ENCODE assay signal across 13 mouse cellular contexts in the genomic region with DNA sequence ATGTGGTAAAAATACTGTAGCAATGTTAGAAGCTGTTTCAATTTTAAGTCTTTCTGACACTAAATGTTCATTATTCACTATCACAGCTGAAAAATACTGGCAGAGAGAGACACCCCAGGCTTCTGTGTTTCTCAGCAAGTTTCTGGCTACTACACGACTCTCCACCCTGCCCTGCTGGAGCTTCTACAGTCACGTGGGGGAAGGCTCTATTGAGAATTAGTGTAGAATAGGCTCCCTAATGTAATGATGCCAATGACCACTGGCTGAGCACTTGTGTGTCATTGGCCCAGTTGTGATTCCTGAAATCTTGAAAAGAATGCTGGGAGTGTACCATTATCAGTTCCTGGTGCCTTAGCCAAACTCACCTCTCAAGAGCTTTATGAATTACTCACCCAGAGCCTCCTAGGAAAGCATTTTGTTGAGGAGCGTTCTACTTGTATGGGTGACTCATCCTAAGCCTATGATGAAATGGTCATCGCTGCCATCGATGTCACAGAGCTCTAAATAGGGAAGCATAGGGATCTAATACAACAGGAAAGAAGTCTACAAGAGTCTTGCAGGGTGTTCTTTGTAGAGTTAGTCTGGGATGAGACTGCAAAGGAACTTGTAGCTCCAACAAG.
DNase-seq lines count a peak whose midpoint lies in the region; ATAC-seq lines count a peak whose summit lies in the region.
"Had no signal": no experiment of that assay in that cellular context is flagged by ENCODE, and none has a peak within 500 bp of the region (broad histone marks: within the 10 kb centered on the region; RNA-seq: fewer than 3 reads in every experiment).

No protein-coding gene starts in this region.

- DNase-seq in adrenal gland, postnatal 36 days, result peak; percentile 7 to 10
- DNase-seq in adrenal gland, adult 18-20 months (ENCODE audit: low spot score in 2 of 2), result no peak
- peak; percentile 39 to 43 for DNase-seq in heart, adult 18-20 months
- no peak for DNase-seq in heart, adult 8-10 months (ENCODE audit: low spot score)
- DNase-seq in 3134 (ENCODE audit: extremely low read depth, insufficient read length, low spot score), result peak; percentile 53
- peak; percentile 43 for DNase-seq in brain, adult 2 months (ENCODE audit: low read depth, low spot score)
- DNase-seq in spleen, adult 18-20 months, result no peak
- DNase-seq: B cell, adult 2 months; kidney, adult 2 months; left cerebral cortex, postnatal 4 days; lung, adult 18-20 months; thymus, adult 2 months had no signal

- no peak for ATAC-seq in monocyte, adult 5-6 weeks (replicated peaks; ENCODE audit: insufficient number of reproducible peaks, low FRiP score, low TSS enrichment, poor library complexity, severe bottlenecking)

Comparison
In these comparisons a context has a peak if more than half of its experiments do, and no peak if none do; other contexts are left out.
1. DNase-seq: peak in adrenal gland, postnatal 36 days (2 of 2), heart, adult 18-20 months (2 of 2), 3134 (single experiment) and brain, adult 2 months (single experiment); none in adrenal gland, adult 18-20 months (0 of 2), heart, adult 8-10 months (single experiment) and spleen, adult 18-20 months (0 of 2).